Mouse (Mus musculus): Measurements from ENCODE around the gene Ear6. TPM values are rescaled to one million over a fixed set of nuclear protein-coding genes. Genes with fewer than 3 reads are reported as not detected.

The Ear6 gene
- polyA plus RNA-seq, 1 experiment from 2014 or later = not detected

GRCm38 (mm10) chr14:51877517-51877916 is 24.0 kb downstream of the Ear6 start:
- no peaks in the 10 kb centered on the region for H3K4me1 ChIP-seq
- H3K9me3 ChIP-seq (replicated peaks) = no peaks in the 10 kb centered on the region
- H3K27me3 ChIP-seq (ENCODE audit: low read depth, poor library complexity, severe bottlenecking) = no peaks in the 10 kb centered on the region
- no peak for DNase-seq (ENCODE audit: low spot score)
- no peaks in the 10 kb centered on the region for H3K36me3 ChIP-seq
- H3K27ac ChIP-seq (replicated peaks) = no peak overlapping the region
- WGBS = 90% methylated on average over 3 of the region's 3 CpGs
- H3K4me3 ChIP-seq = no peak overlapping the region

- Histone ChIP-seq H3K4me3 (peak overlapping the region; percentile 78), H3K27ac (replicated peaks) (peak overlapping the region; percentile 92), H3K27me3 (ENCODE audit: low read depth, poor library complexity, severe bottlenecking) (no peaks in the 10 kb centered on the region), H3K4me1 (peaks cover 18% of the 10 kb centered on the region), H3K9me3 (replicated peaks) (no peaks in the 10 kb centered on the region), H3K36me3 (peaks cover 27% of the 10 kb centered on the region)
- DNase-seq (ENCODE audit: low spot score) = peak; percentile 62
- WGBS = 2% methylated on average over 4 of the region's 4 CpGs
Measured at GRCm38 (mm10) chr14:51883527-51884030, 30.1 kb downstream of the Ear6 start.

- Histone ChIP-seq H3K9me3 (replicated peaks) (no peaks in the 10 kb centered on the region), H3K4me1 (peaks cover 18% of the 10 kb centered on the region), H3K4me3 (peak overlapping the region; percentile 78), H3K36me3 (peaks cover 32% of the 10 kb centered on the region), H3K27ac (replicated peaks) (peak overlapping the region; percentile 92), H3K27me3 (ENCODE audit: low read depth, poor library complexity, severe bottlenecking) (no peaks in the 10 kb centered on the region)
- DNase-seq (ENCODE audit: low spot score) = no peak
- 2% methylated on average over 14 of the region's 14 CpGs for WGBS
Measured at GRCm38 (mm10) chr14:51884031-51884544, 30.6 kb downstream of the Ear6 start.

- H3K4me3 ChIP-seq = peak within 1 kb of the TSS; percentile 78
- DNase-seq (ENCODE audit: low spot score) = peak; percentile 95
- H3K27ac ChIP-seq (replicated peaks) = peak within 1 kb of the TSS; percentile 92
- peaks cover 18% of the 10 kb centered on the region for H3K4me1 ChIP-seq
- no peaks in the 10 kb centered on the region for H3K9me3 ChIP-seq (replicated peaks)
- H3K36me3 ChIP-seq = peaks cover 39% of the 10 kb centered on the region
- no peaks in the 10 kb centered on the region for H3K27me3 ChIP-seq (ENCODE audit: low read depth, poor library complexity, severe bottlenecking)
- WGBS = under 1% methylated on average over 43 of the region's 43 CpGs
Measured at GRCm38 (mm10) chr14:51884598-51885331, 31.3 kb downstream of the Ear6 start, which contains the start of gene Mettl17. Mettl17 (plus strand) TSS chr14:51884842.

- Histone ChIP-seq H3K36me3 (peaks cover 51% of the 10 kb centered on the region), H3K9me3 (replicated peaks) (no peaks in the 10 kb centered on the region), H3K27me3 (ENCODE audit: low read depth, poor library complexity, severe bottlenecking) (no peaks in the 10 kb centered on the region), H3K27ac (replicated peaks) (no peak overlapping the region), H3K4me1 (peaks cover 18% of the 10 kb centered on the region), H3K4me3 (peak overlapping the region; percentile 78)
- 45% methylated on average over 6 of the region's 6 CpGs for WGBS
- no peak for DNase-seq (ENCODE audit: low spot score)
Measured at GRCm38 (mm10) chr14:51886051-51886450, 32.6 kb downstream of the Ear6 start.

GRCm38 (mm10) chr14:51889833-51890232 is 36.3 kb downstream of the Ear6 start:
- H3K36me3 ChIP-seq = peaks cover 67% of the 10 kb centered on the region
- no peaks in the 10 kb centered on the region for H3K27me3 ChIP-seq (ENCODE audit: low read depth, poor library complexity, severe bottlenecking)
- H3K4me3 ChIP-seq = no peak overlapping the region
- H3K4me1 ChIP-seq = peaks cover 22% of the 10 kb centered on the region
- no peaks in the 10 kb centered on the region for H3K9me3 ChIP-seq (replicated peaks)
- DNase-seq (ENCODE audit: low spot score) = no peak
- 90% methylated on average over 6 of the region's 6 CpGs for WGBS
- H3K27ac ChIP-seq (replicated peaks) = no peak overlapping the region

- peaks cover 58% of the 10 kb centered on the region for H3K36me3 ChIP-seq
- no peaks in the 10 kb centered on the region for H3K9me3 ChIP-seq (replicated peaks)
- DNase-seq (ENCODE audit: low spot score) = no peak
- H3K4me1 ChIP-seq = 0 out of 2 replicates have a peak, but pooled peaks cover 4% of the 10 kb centered on the region
- no peak within 1 kb of the TSS for H3K27ac ChIP-seq (replicated peaks)
- WGBS = 91% methylated on average over 9 of the region's 9 CpGs
- H3K4me3 ChIP-seq = no peak within 1 kb of the TSS
- no peaks in the 10 kb centered on the region for H3K27me3 ChIP-seq (ENCODE audit: low read depth, poor library complexity, severe bottlenecking)
Measured at GRCm38 (mm10) chr14:51892191-51892939, 38.9 kb downstream of the Ear6 start, which contains the start of gene Slc39a2. Slc39a2 (plus strand) TSS chr14:51892889.

GRCm38 (mm10) chr14:51893094-51893794 is 39.7 kb downstream of the Ear6 start:
- Histone ChIP-seq H3K9me3 (replicated peaks) (no peaks in the 10 kb centered on the region), H3K27ac (replicated peaks) (no peak overlapping the region), H3K4me1 (0 out of 2 replicates have a peak, but pooled peaks cover 4% of the 10 kb centered on the region), H3K4me3 (no peak overlapping the region), H3K27me3 (ENCODE audit: low read depth, poor library complexity, severe bottlenecking) (no peaks in the 10 kb centered on the region), H3K36me3 (peaks cover 49% of the 10 kb centered on the region)
- 20% methylated on average over 10 of the region's 10 CpGs for WGBS
- DNase-seq (ENCODE audit: low spot score) = no peak

- no peak overlapping the region for H3K4me3 ChIP-seq
- no peak for DNase-seq (ENCODE audit: low spot score)
- peaks cover 43% of the 10 kb centered on the region for H3K36me3 ChIP-seq
- H3K27ac ChIP-seq (replicated peaks) = no peak overlapping the region
- H3K9me3 ChIP-seq (replicated peaks) = no peaks in the 10 kb centered on the region
- WGBS = 65% methylated on average over 3 of the region's 3 CpGs
- H3K27me3 ChIP-seq (ENCODE audit: low read depth, poor library complexity, severe bottlenecking) = no peaks in the 10 kb centered on the region
- H3K4me1 ChIP-seq = 0 out of 2 replicates have a peak, but pooled peaks cover 4% of the 10 kb centered on the region
Measured at GRCm38 (mm10) chr14:51893809-51894208, 40.3 kb downstream of the Ear6 start.

- no peak for DNase-seq (ENCODE audit: low spot score)
- Histone ChIP-seq H3K27me3 (ENCODE audit: low read depth, poor library complexity, severe bottlenecking) (no peaks in the 10 kb centered on the region), H3K4me1 (0 out of 2 replicates have a peak, but pooled peaks cover 4% of the 10 kb centered on the region), H3K36me3 (peaks cover 31% of the 10 kb centered on the region), H3K27ac (replicated peaks) (no peak overlapping the region; the same call in 1 of the 2 replicates), H3K4me3 (no peak overlapping the region), H3K9me3 (replicated peaks) (no peaks in the 10 kb centered on the region)
- 81% methylated on average over 14 of the region's 14 CpGs for WGBS
Measured at GRCm38 (mm10) chr14:51895071-51895470, 41.6 kb downstream of the Ear6 start.

- Histone ChIP-seq H3K27ac (replicated peaks) (no peak overlapping the region), H3K9me3 (replicated peaks) (no peaks in the 10 kb centered on the region), H3K27me3 (ENCODE audit: low read depth, poor library complexity, severe bottlenecking) (no peaks in the 10 kb centered on the region), H3K4me3 (no peak overlapping the region), H3K4me1 (0 out of 2 replicates have a peak, but pooled peaks cover 4% of the 10 kb centered on the region), H3K36me3 (peaks cover 21% of the 10 kb centered on the region)
- DNase-seq (ENCODE audit: low spot score) = no peak
- WGBS = 81% methylated on average over 6 of the region's 6 CpGs
Measured at GRCm38 (mm10) chr14:51896019-51896418, 42.5 kb downstream of the Ear6 start.

GRCm38 (mm10) chr14:51896539-51897170 is 43.2 kb downstream of the Ear6 start:
- no peak overlapping the region for H3K27ac ChIP-seq (replicated peaks)
- 0 out of 2 replicates have a peak, but pooled peaks cover 4% of the 10 kb centered on the region for H3K4me1 ChIP-seq
- H3K9me3 ChIP-seq (replicated peaks) = no peaks in the 10 kb centered on the region
- no peak for DNase-seq (ENCODE audit: low spot score)
- H3K4me3 ChIP-seq = no peak overlapping the region
- peaks cover 15% of the 10 kb centered on the region for H3K36me3 ChIP-seq
- WGBS = 88% methylated on average over 8 of the region's 8 CpGs
- H3K27me3 ChIP-seq (ENCODE audit: low read depth, poor library complexity, severe bottlenecking) = no peaks in the 10 kb centered on the region

Data from midbrain, embryonic 10.5 days (tissue).